Mouse (Mus musculus): ENCODE measurements around the gene Bphl. TPM values are rescaled to one million over a fixed set of nuclear protein-coding genes. Genes with fewer than 3 reads are reported as not detected.
"Not testable (repeated sequence)": the region's sequence is repeated elsewhere in the genome, so short reads cannot be mapped to it uniquely, and the experiment has no call there.

Bphl gene
- polyA plus RNA-seq, 1 experiment from 2014 or later: 32.3 TPM

GRCm38 (mm10) chr13:34054983-34055382, 17.6 kb downstream of the Bphl start:
- H3K9me3 ChIP-seq: no peaks in the 10 kb centered on the region
- WGBS: 89% methylated on average over 3 of the region's 3 CpGs

GRCm38 (mm10) chr13:34057252-34057651, 19.9 kb downstream of the Bphl start:
- H3K27me3 ChIP-seq (replicated peaks; ENCODE audit: low read depth, poor library complexity, severe bottlenecking): no peaks in the 10 kb centered on the region
- no peak for DNase-seq (ENCODE audit: low spot score)
- H3K4me3 ChIP-seq: no peak overlapping the region
- H3K36me3 ChIP-seq (replicated peaks): peaks cover 41% of the 10 kb centered on the region
- WGBS: 89% methylated on average over 1 of the region's 1 CpGs
- H3K4me1 ChIP-seq: no peaks in the 10 kb centered on the region
- H3K27ac ChIP-seq (replicated peaks): no peak overlapping the region
- no peaks in the 10 kb centered on the region for H3K9me3 ChIP-seq

More at GRCm38 (mm10) chr13:34054983-34055382, 17.6 kb downstream of the Bphl start:
- Histone ChIP-seq H3K4me1 (no peaks in the 10 kb centered on the region), H3K4me3 (no peak overlapping the region), H3K27ac (replicated peaks) (no peak overlapping the region), H3K36me3 (replicated peaks) (peaks cover 48% of the 10 kb centered on the region), H3K27me3 (replicated peaks; ENCODE audit: low read depth, poor library complexity, severe bottlenecking) (no peaks in the 10 kb centered on the region)
- no peak for DNase-seq (ENCODE audit: low spot score)

DNA sequence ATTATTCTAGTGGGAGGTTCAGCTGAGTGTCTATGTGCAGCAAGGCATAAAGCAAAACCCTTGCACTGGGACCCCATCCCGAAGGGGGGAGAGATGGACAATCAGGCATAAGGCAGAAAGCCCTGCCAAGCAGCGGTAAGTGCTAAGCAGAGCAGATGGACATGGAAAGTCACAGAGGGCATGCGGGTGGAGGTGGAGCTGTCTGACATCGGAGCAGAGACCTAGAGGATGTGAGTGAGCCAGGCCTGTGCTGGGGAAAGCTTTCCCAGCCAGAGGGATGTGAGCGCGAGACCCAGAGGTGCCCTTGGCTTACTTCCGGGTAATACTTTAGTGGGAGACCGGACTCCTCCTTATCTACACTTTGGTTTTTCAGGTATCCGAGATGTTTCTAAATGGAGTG, 22.7 kb downstream of the Bphl start:
- no peak for DNase-seq (ENCODE audit: low spot score)
- no peaks in the 10 kb centered on the region for H3K27me3 ChIP-seq (replicated peaks; ENCODE audit: low read depth, poor library complexity, severe bottlenecking)
- H3K4me1 ChIP-seq: no peaks in the 10 kb centered on the region
- H3K27ac ChIP-seq (replicated peaks): no peak overlapping the region
- H3K9me3 ChIP-seq: no peaks in the 10 kb centered on the region
- no peak overlapping the region for H3K4me3 ChIP-seq
- peaks cover 45% of the 10 kb centered on the region for H3K36me3 ChIP-seq (replicated peaks)
- 92% methylated on average over 9 of the region's 9 CpGs for WGBS

DNA sequence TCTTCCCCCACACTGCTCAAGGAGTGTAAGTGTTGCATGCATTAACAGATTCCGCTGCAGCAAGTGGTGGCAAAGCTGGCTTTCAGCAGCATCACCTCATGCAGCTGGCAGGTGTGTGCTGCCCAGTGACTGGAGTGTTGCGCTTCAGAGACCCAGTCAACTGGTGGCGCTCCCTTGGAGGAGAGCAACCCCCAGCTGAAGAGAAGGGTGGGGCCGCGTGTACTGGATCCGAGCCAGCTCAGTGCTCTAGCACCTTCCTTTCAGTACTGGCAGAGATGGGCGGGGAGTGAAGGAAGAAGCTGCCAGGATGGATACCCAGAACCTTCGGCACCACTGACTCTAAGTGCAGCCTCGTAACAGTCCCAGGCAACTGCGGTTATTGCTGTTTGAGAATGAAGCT, 25.1 kb downstream of the Bphl start:
- H3K9me3 ChIP-seq: no peaks in the 10 kb centered on the region
- H3K27ac ChIP-seq (replicated peaks): no peak overlapping the region
- peaks cover 23% of the 10 kb centered on the region for H3K36me3 ChIP-seq (replicated peaks)
- 88% methylated on average over 10 of the region's 10 CpGs for WGBS
- H3K4me1 ChIP-seq: no peaks in the 10 kb centered on the region
- no peak overlapping the region for H3K4me3 ChIP-seq
- H3K27me3 ChIP-seq (replicated peaks; ENCODE audit: low read depth, poor library complexity, severe bottlenecking): no peaks in the 10 kb centered on the region
- no peak for DNase-seq (ENCODE audit: low spot score)

DNA sequence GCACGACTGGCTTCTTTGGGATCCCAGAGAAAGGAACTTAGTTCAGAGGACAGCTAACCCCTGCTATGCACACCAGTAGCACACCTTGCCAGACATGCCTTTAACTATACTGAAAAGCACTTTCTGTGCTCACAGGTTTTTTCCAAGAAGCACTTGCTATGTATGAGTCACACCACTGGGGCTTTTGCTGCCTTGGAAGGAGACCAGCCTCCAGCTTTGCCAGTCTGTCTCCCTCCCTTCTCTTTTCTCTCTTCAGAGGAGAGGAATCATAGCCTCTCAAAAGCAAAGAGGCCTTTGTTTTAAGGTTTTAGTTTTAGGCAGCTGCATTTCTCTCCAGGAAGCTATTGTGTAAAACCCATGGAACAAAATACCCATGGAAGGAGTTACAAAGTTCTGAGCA, 29.0 kb downstream of the Bphl start:
- Histone ChIP-seq H3K27me3 (replicated peaks; ENCODE audit: low read depth, poor library complexity, severe bottlenecking) (no peaks in the 10 kb centered on the region), H3K9me3 (no peaks in the 10 kb centered on the region), H3K27ac (replicated peaks) (no peak overlapping the region), H3K4me3 (no peak overlapping the region), H3K36me3 (replicated peaks) (peaks cover 8% of the 10 kb centered on the region), H3K4me1 (peaks cover 22% of the 10 kb centered on the region)
- whole genome bisulfite sequencing: 64% methylated on average over 1 of the region's 1 CpGs
- no peak for DNase-seq (ENCODE audit: low spot score)

GRCm38 (mm10) chr13:34070296-34070695, 32.9 kb downstream of the Bphl start:
- 64% methylated on average over 4 of the region's 4 CpGs for WGBS
- no peaks in the 10 kb centered on the region for H3K9me3 ChIP-seq
- H3K36me3 ChIP-seq (replicated peaks): peaks cover 6% of the 10 kb centered on the region
- H3K4me3 ChIP-seq: no peak overlapping the region
- H3K27me3 ChIP-seq (replicated peaks; ENCODE audit: low read depth, poor library complexity, severe bottlenecking): no peaks in the 10 kb centered on the region
- DNase-seq (ENCODE audit: low spot score): no peak
- H3K4me1 ChIP-seq: peaks cover 28% of the 10 kb centered on the region
- H3K27ac ChIP-seq (replicated peaks): no peak overlapping the region

DNA sequence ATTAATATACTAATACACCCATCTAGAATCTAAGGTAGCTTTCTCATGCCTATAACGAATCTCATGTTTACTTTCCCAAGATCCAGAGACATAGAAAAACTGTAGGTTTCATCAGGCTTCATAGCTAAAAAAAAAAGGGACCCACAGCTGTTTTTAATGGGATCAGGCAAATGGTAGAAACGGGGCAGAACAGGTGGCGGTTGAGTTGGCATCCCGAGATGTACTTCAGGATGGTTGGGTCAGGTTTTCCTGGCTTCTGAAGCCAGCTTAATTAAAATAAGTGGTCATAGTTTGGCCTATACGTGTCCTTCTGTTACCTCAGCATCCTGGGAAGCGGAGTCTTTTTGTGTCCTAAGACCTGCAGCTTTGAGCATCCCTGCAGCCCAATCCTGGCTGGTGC, 34.4 kb downstream of the Bphl start:
- Histone ChIP-seq H3K4me3 (no peak overlapping the region), H3K4me1 (peaks cover 40% of the 10 kb centered on the region), H3K27ac (replicated peaks) (no peak overlapping the region), H3K9me3 (no peaks in the 10 kb centered on the region), H3K27me3 (replicated peaks; ENCODE audit: low read depth, poor library complexity, severe bottlenecking) (no peaks in the 10 kb centered on the region), H3K36me3 (replicated peaks) (peaks cover 12% of the 10 kb centered on the region)
- WGBS: 89% methylated on average over 6 of the region's 6 CpGs
- DNase-seq (ENCODE audit: low spot score): no peak

- Histone ChIP-seq H3K9me3 (no peaks in the 10 kb centered on the region), H3K27ac (replicated peaks) (no peak overlapping the region), H3K36me3 (replicated peaks) (peaks cover 12% of the 10 kb centered on the region), H3K27me3 (replicated peaks; ENCODE audit: low read depth, poor library complexity, severe bottlenecking) (no peaks in the 10 kb centered on the region), H3K4me3 (no peak overlapping the region), H3K4me1 (peaks cover 50% of the 10 kb centered on the region)
- 79% methylated on average over 3 of the region's 3 CpGs for WGBS
- DNase-seq (ENCODE audit: low spot score): no peak
These were observed 35.5 kb downstream of the Bphl start for GRCm38 (mm10) chr13:34072847-34073246.

GRCm38 (mm10) chr13:34074441-34074840, 37.0 kb downstream of the Bphl start:
- H3K4me3 ChIP-seq; H3K9me3 ChIP-seq; DNase-seq (ENCODE audit: low spot score); H3K27ac ChIP-seq (replicated peaks): not testable (repeated sequence)
- Histone ChIP-seq H3K27me3 (replicated peaks; ENCODE audit: low read depth, poor library complexity, severe bottlenecking) (peaks cover 16% of the 10 kb centered on the region), H3K4me1 (peaks cover 53% of the 10 kb centered on the region), H3K36me3 (replicated peaks) (peaks cover 12% of the 10 kb centered on the region)
- WGBS: 94% methylated on average over 14 of the region's 17 CpGs

GRCm38 (mm10) chr13:34075893-34076292, 38.5 kb downstream of the Bphl start:
- 85% methylated on average over 6 of the region's 6 CpGs for WGBS
- not testable (repeated sequence) for H3K4me3 ChIP-seq; H3K27ac ChIP-seq (replicated peaks); DNase-seq (ENCODE audit: low spot score); H3K9me3 ChIP-seq
- Histone ChIP-seq H3K27me3 (replicated peaks; ENCODE audit: low read depth, poor library complexity, severe bottlenecking) (peaks cover 25% of the 10 kb centered on the region), H3K4me1 (peaks cover 38% of the 10 kb centered on the region), H3K36me3 (replicated peaks) (peaks cover 12% of the 10 kb centered on the region)

GRCm38 (mm10) chr13:34076561-34077491, 39.4 kb downstream of the Bphl start:
- WGBS: 71% methylated on average over 20 of the region's 20 CpGs
- H3K4me1 ChIP-seq: peaks cover 32% of the 10 kb centered on the region
- H3K9me3 ChIP-seq: no peaks in the 10 kb centered on the region
- H3K27ac ChIP-seq (replicated peaks): 0 out of 2 replicates have a peak overlapping the region, but pooled peaks have one; percentile 35
- H3K27me3 ChIP-seq (replicated peaks; ENCODE audit: low read depth, poor library complexity, severe bottlenecking): peaks cover 25% of the 10 kb centered on the region
- H3K4me3 ChIP-seq: peak overlapping the region; percentile 74
- peak; percentile 31 for DNase-seq (ENCODE audit: low spot score)
- H3K36me3 ChIP-seq (replicated peaks): peaks cover 12% of the 10 kb centered on the region

DNA sequence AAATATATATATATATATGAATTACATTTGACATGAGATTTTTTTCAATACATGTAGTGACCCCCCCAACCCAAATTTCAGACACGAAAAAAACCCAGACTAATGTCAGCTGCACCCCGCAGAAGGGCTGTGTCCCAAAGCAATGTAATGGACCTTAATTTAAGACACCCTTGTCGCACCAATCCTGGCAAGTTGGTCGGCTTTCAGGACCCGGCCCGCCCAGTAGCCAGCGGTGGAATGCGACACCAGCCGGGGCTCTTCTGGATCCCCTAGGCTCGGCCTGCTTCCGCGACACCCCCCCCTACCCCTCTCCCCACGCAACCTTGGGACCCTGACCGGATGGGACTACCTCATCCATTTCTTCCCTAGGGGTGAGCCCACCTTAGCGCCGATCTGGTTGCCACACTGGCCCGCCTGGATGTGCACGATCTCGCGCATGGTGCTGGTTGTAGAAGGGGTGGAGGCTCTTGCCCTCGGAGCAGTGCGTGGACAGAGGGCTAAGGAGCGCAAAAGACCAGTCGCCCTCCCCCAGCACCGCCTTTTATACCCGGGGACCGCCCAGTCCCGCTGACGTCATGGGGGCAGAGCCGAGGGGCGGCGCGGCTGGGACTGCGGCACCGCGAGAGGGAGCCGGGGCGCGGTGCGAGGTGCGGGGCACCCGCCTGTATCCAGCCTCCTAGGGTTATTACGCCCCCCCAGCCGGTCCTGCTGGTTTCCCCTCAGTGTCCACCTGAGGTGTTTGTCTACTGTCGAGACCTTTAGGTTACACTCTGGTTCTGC, 40.3 kb downstream of the Bphl start, which contains the start of gene Tubb2a:
Gene Tubb2a (minus strand): TSS at position 516 of the 780 bp plus-strand sequence.
- peak; percentile 91 for DNase-seq (ENCODE audit: low spot score)
- Histone ChIP-seq H3K27ac (replicated peaks) (peak within 1 kb of the TSS; percentile 80), H3K4me1 (peaks cover 32% of the 10 kb centered on the region), H3K27me3 (replicated peaks; ENCODE audit: low read depth, poor library complexity, severe bottlenecking) (peaks cover 25% of the 10 kb centered on the region), H3K4me3 (peak within 1 kb of the TSS; percentile 74), H3K36me3 (replicated peaks) (peaks cover 12% of the 10 kb centered on the region), H3K9me3 (no peaks in the 10 kb centered on the region)
- 2% methylated on average over 45 of the region's 45 CpGs for WGBS
